Mouse (Mus musculus) liver, adult 2 months (tissue): ENCODE results near the gene Ier5l.

Experiments
- CTCF ChIP-seq: fragments of 200-500 bp; IDR thresholded peaks from 2 replicates; pipeline ENCODE4 v1.5.1; 2011; ENCODE audit warnings: low read depth, low read length, control low read depth
- POLR2A ChIP-seq: fragments of 200-500 bp; IDR thresholded peaks from 2 replicates; pipeline ENCODE4 v1.6.1; 2011; ENCODE audit warnings: low read length, control low read depth; ENCODE audit not compliant: insufficient read depth; ENCODE audit errors: extremely low read depth

DNA sequence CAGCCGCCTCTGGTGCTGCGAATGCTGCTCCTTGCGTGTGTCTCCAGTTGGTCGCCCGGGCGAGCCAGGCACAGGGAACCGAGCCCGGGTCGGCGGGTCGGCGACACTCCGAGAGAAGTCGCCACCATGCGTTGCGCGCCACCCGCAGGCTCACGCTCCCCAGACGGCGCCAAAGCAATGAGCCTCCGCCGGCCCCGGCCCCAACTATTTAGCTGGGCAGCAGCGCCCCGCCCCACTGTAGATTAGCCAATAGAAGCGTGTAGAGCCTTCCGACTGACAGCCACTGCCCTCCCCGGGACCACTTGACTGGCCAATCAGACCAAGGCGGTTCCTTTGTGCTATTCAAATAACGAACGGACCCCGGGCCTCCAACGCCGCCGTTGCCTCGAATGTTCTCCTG lies at the start of gene Ier5l:
- TF ChIP-seq CTCF (no peak), POLR2A (peak; percentile 91)
